Mouse (Mus musculus): Measurements from ENCODE around the gene Xlr5c.
"Not testable (repeated sequence)": the region's sequence is repeated elsewhere in the genome, so short reads cannot be mapped to it uniquely, and the experiment has no call there.

Xlr5c gene

GRCm38 (mm10) chrX:73292876-73293275 lies at the start of gene Xlr5c, which contains the start of gene Xlr5a:
Gene Xlr5c, minus strand, starts transcription at chrX:73292976.
Gene Xlr5a, minus strand, starts transcription at chrX:73292976.
- not testable (repeated sequence) for DNase-seq (ENCODE audit: extremely low read depth, low read depth, low spot score)

- no peak for DNase-seq (ENCODE audit: extremely low read depth, low read depth, low spot score)
These were observed 49.7 kb upstream of the Xlr5c start, which contains the start of gene Zfp275 for GRCm38 (mm10) chrX:73342483-73342895. Gene Zfp275, plus strand, starts transcription at chrX:73342621.

- DNase-seq (ENCODE audit: extremely low read depth, low read depth, low spot score): no peak
These were observed 49.3 kb upstream of the Xlr5c start for GRCm38 (mm10) chrX:73342068-73342467.

- no peak for DNase-seq (ENCODE audit: extremely low read depth, low read depth, low spot score)
These were observed 48.7 kb upstream of the Xlr5c start for GRCm38 (mm10) chrX:73341473-73341872.

GRCm38 (mm10) chrX:73336740-73337139 lies 44.0 kb upstream of the Xlr5c start, which contains the start of gene Gm45015:
Gene Gm45015, minus strand, starts transcription at chrX:73336840.
- no peak for DNase-seq (ENCODE audit: extremely low read depth, low read depth, low spot score)

- no peak for DNase-seq (ENCODE audit: extremely low read depth, low read depth, low spot score)
These were observed 40.8 kb upstream of the Xlr5c start for GRCm38 (mm10) chrX:73333548-73333947.

- no peak for DNase-seq (ENCODE audit: extremely low read depth, low read depth, low spot score)
These were observed 34.4 kb upstream of the Xlr5c start for GRCm38 (mm10) chrX:73327215-73327614.

GRCm38 (mm10) chrX:73321029-73321428 lies 28.3 kb upstream of the Xlr5c start:
- no peak for DNase-seq (ENCODE audit: extremely low read depth, low read depth, low spot score)

- DNase-seq (ENCODE audit: extremely low read depth, low read depth, low spot score): no peak
These were observed 19.7 kb upstream of the Xlr5c start for GRCm38 (mm10) chrX:73312522-73312921.

- not testable (repeated sequence) for DNase-seq (ENCODE audit: extremely low read depth, low read depth, low spot score)
These were observed 3.0 kb upstream of the Xlr5c start for GRCm38 (mm10) chrX:73295745-73296144.

- DNase-seq (ENCODE audit: extremely low read depth, low read depth, low spot score): not testable (repeated sequence)
These were observed 27.5 kb downstream of the Xlr5c start, which contains the start of gene Xlr3c for GRCm38 (mm10) chrX:73265270-73265669. Gene Xlr3c, minus strand, starts transcription at chrX:73265390.

- DNase-seq (ENCODE audit: extremely low read depth, low read depth, low spot score): not testable (repeated sequence)
These were observed 30.3 kb downstream of the Xlr5c start for GRCm38 (mm10) chrX:73262428-73262827.

- not testable (repeated sequence) for DNase-seq (ENCODE audit: extremely low read depth, low read depth, low spot score)
These were observed 49.9 kb downstream of the Xlr5c start, which contains the start of gene Xlr4c for GRCm38 (mm10) chrX:73242821-73243325. Gene Xlr4c, minus strand, starts transcription at chrX:73243130.
